Mouse (Mus musculus) spleen, adult 2 months (tissue): ENCODE data around the gene Nprl3.

Experiments used
- CTCF ChIP-seq: fragments of 200-500 bp; IDR thresholded peaks from 2 replicates; pipeline ENCODE4 v1.5.1; 2011; ENCODE audit warnings: mild to moderate bottlenecking, inconsistent platforms; ENCODE audit not compliant: insufficient read depth, insufficient read length, insufficient replicate concordance; ENCODE audit errors: extremely low read depth
- POLR2A ChIP-seq: fragments of 200-500 bp; IDR thresholded peaks from 2 replicates; pipeline ENCODE4 v1.6.1; 2011; ENCODE audit warnings: low read depth, low read length, inconsistent platforms

DNA sequence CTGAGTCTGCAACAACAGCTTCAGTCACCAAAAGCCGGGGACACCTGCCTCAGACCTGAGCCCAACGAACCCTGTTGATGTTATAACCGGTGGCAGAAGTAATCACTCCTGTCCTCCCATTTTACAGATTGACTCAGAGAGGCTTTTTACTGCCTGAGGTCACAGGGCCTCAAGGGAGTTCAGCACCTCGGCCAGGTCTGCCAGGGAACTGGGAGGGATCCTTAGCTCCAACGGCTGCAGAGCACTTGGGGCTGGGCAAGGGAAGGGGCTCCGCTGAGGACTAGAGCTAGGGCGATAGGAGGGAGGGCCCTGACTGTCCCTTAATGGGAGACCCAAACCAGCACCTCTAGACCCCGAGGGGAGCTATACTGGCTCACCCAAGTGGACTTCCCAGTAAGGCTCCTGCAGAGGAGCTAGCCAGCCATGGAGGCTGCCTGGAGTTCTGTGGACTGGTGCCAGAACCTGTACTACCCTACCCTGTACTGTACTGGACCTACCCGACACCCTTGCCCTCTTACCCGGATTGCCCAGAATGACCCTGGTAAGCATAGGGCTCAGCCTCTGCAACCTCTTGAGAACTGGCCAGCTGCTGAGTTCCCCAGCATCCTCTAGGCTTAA, 46.8 kb downstream of the Nprl3 start:
- TF ChIP-seq POLR2A (no peak), CTCF (no peak)
